Mouse (Mus musculus) adrenal gland, postnatal 4 days (tissue): Measurements from ENCODE around the gene Slc45a1. TPM values are rescaled to one million over a fixed set of nuclear protein-coding genes. Genes with fewer than 3 reads are reported as not detected.

Experiments used
- DNase-seq, 2 experiments: peaks; one replicate each; pipeline ENCODE4 v3.0.0; 2021 to 2022; ENCODE audit warnings: low spot score in 2 of 2, mixed read lengths in 2 of 2
- long read RNA-seq, 2 experiments: library from polyadenylated mRNA; stranded (forward); transcript quantifications; one replicate each; pipeline ENCODE4 v2.0.0; 2021
- total RNA-seq, 2 experiments: library from RNA; stranded (reverse); gene quantifications; 2 replicates each; pipeline ENCODE4 v1.2.3; 2021

Gene Slc45a1
- 1 to 10 TPM; 1.5 to 1.7 TPM for total RNA-seq
- long read RNA-seq, experiment 1, partial matches to known transcripts = 1 of 1 reads
- long read RNA-seq, experiment 1, other reads (novel, unspliced or antisense) = 0 of 1 reads
- long read RNA-seq, experiment 2, partial matches to known transcripts = 0 of 6 reads
- long read RNA-seq, experiment 2, other reads (novel, unspliced or antisense) = 2 of 6 reads

DNA sequence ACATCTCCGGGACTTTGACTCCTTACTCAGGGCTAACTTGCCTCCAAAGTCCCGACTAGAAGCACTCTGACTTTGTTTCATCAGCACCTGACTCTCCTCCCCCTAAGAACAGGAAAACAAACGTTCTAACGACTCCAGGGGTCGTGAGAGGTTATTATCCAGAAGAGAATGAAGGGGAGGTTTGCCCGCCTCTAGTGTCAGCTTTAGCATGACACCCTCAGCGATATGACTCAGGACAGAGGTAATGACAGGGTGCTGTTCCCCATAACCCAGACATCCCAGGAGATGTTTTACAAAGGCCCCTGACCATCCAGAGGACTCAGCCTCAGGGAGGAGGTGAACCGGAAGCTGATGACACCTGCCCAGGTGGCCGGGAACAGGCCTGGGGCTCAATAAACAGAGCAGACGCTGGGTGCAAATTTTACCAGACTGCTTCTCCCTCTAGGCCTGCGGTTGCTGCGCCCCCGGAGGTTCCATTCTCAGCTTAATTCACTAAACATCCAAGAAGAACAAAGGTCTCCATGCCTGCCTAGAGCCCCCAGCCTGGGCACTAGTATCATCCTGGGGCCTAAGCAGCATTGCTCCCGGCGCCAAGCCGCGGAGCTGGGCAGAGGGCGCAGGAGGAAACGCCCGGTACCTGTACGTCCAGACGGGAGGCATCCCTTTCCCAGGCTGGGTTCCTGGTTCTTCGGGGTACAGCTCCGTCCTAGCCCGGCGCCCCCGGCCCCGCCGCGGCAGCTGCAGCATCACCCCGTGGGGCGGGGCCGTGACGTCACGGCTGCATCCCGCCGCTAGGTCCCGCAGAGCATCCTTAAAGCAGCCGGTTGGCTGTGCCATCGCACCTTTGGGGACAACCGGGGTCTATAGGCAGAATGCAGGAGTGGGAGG lies at the start of gene Slc45a1:
Gene Slc45a1, minus strand, starts transcription at position 785 of the 888 bp plus-strand sequence.
- DNase-seq = no peak

DNA sequence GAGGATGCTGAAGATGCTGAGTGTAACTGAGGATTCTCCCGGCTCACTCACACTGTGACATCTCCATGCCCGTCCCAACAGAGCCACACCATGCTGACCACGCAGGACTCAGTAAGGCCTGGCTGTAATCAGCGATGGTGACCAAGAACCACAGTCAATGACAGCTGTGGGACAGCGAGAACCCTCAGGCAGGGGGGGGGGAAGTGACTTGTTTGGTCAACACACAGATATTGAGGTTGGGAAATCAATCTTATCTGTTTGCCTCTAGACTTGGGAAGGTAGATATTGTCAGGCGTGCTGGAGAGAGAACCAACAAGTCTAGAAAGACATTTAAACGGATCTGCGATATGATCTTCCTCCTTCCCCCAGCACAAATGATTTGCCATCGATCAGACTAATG lies 48.9 kb upstream of the Slc45a1 start:
- DNase-seq = no peak

DNA sequence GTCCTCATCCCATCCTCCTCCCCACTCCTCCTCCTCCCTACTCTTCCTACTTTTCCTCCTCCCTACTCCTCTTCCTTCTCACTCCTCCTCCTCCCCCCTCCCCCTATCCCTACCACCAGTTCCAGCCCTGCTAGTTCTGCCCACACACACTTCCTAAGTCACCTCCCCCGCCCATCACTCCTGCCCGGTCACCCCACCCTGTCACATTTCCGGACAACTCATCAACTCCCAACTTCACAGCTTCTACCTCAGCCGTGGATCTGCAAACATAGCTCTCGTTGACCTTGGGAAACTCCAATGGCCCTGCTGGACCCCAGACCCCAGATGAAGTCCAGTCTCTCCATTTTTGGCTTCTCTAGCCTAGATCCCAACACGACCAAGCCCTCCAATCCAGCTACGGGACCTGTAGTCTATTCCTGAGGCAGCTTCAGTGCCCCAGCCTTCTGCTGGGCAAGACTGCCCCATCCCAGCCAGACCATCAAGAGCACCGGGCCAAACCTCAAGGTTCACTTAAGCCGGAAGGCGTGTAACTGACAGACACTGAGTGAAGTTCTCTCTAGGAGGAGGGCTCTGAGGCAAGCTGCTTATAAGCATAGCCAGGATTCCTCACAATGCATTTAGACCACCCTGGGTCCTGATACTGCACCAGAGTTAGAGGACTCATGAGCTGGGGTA lies 42.6 kb upstream of the Slc45a1 start:
- DNase-seq = no peak

DNA sequence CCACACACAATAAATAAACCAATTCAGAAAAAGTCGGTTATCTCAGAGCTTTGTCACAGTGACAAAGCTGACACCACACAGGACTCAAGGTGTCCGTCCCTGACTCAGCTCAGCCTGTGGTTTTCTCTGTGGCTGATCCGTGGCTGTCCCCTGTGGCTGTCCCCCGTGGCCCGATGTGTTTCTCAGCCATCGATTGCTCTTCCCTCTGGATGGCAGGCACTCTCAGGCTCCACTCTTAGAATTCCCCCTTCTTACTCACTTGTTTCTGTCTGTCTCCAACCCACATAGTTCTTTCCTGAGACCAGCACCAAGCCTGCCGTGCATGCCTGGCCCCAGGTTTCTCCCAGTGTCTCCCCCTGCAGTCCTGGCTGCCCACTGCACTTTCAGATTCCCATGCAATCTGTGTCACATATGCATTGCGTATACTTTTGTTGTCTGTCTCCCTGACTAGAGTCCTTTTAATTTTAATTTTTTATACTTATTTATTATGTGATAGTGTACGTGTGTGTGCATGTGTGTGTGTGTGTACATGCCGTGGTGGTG lies 41.0 kb upstream of the Slc45a1 start:
- DNase-seq = no peak

DNA sequence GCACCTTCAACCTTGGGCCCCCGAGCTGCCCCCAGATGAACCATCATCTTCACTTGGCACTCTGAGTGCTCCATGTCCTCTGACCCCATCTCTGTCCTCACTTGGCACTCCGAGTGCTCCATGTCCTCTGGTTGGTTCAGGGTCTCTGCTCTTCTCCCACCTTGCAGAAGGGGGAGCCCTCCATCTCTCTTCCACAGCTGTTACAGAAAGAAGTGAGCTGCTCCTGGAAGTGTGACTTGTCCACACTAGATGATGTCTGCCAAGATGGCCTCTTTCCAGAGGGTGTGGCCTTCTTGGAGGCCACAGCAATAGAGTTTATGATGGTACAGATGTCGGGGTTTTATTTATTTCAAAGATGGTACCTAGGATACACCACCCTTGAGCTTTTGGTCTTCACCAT lies 38.8 kb upstream of the Slc45a1 start:
- no peak for DNase-seq

DNA sequence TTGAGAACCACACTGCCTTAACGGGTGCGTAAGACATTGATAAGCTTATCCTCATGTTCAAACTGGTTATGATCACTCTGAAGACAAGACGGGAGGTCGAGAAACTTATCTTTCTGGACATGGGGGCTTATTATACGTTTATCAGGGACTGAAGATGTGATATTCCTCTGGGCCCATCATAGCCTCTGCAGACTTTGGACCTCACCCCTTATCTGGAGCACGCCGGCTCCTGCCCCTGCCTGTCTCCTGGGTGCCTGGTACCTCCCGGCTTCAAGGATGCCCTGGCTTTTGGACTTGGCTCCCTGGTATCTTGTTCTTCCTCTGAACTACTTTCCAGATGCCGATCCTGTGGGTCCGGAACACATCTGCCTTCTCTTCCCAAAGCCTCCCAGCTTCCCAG lies 37.6 kb upstream of the Slc45a1 start:
- no peak for DNase-seq

DNA sequence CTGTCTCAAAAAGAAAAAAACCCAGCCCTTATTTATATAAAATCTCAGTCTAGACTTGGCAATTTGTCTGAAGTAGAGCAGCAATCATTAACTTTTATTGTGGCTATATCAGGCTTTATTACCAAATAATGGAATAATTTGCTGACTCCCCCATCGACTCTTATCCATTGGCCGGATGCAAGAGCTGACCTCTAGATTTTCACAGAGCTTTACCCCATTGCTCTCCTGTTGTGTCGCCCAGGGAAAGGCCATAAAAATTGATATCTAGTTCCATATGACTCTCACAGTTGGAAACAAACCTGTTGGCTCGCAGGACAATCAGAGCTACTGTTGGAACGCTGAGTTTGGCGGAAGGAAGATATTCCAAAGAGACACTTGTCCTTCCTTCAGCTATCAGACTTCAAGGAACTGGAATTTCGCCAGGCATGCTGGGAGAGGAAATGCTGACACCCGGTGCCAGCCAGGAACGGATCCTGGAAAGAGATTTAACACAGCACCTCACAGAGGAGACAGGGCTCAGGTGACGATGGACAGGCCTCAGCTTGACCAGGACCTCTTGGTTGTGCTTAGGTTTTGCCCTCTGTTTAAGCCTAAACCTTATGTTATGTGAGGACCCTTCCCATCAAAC lies 35.3 kb upstream of the Slc45a1 start:
- no peak for DNase-seq

DNA sequence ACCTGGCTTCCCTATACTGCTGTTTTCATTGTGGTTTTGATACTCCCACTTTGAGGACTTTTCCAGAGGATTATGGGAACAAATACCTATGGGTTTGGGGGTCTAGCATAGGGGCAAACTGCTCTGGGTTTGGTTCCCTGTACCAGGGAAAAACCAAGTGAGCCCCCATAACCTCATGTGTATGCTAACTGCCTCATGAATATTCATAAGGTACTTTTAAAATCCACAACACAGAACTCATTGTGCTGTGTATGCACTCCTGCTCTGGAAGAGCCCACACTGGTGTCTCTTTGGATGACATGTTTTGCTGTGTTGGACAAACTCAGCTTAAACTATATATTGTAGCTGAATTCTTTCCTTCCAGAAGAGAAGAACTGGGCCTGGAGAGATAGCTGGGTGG lies 34.6 kb upstream of the Slc45a1 start:
- no peak for DNase-seq

DNA sequence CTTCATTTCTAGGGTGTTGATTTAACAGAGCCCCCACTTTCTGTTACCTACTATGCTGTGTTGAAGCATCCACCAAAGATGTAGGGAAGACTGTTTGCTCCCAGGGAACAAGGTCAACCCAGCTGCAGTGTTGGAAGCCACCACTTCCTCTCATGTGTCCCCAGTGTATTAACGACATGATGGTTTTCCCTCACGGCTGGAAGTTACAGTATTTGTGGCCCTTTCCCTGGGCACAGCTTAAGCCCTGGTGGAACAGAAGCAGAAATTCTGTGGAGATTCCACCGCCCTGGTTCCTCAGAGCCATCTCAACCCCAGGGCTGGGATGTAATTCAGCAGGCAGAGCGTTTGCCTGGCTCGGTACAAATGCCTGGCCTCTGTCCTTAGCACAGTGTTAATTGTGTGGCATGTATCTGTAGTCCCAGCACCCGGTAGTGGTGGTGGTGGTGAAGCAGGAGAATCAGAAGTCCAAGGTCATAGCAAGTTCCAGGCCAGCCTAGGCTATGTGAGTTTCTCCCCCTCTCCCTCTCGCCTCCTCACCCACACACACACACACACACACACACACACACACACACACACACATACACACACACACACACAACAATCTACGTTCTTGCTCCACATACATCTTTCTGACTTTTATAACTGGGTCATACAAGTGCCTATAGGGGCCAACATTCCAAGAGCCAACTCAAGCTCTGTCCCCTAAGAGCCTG lies 34.0 kb upstream of the Slc45a1 start:
- DNase-seq = no peak

DNA sequence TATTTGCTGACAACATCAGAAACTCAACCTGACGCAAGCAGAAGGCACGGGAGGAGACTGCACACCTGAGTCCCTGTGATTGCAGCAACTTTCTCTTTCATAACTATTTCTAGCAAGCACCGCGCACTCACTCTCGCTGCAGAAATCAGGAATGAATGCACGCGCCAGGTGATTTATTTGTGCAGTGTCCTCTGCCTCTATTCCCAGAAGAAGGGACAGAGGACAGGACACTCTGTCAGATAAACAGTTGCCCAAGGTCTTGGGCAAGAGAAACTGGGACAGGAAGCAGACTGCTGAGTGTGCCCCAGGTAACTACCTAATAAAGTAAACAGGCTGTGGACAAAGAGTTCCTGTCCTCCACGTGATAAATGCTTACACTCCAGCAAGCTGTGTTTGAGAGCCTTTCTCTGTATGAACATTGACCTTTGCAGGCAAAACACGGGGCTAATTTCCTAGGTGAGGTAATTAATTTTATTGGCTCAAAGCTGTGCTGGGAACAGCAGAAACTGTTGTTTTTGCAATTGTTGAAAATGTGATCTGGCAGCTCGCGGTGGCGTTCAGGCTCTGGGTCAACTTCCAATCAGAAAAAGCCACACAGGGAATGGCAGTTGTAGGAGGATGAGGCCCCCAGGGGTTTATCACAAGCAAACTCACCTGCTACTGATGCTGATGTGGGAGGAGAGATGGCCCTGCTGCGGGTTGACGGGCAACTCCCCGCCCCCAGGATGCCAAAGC lies 33.2 kb upstream of the Slc45a1 start:
- DNase-seq = no peak

DNA sequence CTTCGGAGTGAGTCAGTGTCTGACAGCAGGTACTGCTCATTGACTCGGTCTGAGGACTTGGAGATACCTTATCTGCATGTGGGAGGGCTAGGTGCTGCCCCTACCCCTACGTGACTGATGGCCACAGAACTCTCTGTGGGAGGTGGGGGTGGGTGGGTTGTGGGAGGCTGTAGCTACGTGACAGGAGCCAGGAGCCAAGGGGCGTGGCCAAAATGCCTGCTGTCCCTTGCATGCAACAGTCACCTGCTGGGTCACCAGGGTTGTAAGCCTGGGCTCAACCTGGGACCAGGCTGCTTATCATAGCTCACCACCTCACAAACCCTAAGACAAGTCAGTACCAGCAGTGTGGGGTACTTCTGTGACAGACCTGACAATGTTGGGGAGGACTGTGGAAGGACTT lies 28.4 kb upstream of the Slc45a1 start:
- no peak for DNase-seq

DNA sequence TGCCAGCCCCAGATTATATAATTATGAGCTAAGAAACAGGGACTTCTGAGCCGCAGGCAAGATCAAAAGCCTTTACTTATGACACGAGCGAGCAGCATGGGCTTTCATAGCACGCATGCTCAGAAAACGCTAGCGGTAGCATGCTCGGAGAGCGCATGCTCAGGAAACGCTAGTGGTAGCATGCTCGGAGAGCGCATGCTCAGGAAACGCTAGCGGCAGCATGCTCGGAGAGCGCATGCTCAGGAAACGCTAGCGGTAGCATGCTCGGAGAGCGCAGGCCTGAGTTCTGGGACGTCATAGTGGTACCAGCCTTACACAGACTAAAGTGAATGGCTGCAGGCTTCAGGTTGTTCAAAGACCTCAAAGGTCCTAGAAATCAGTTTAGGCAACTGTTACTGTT lies 26.8 kb upstream of the Slc45a1 start:
- no peak for DNase-seq

DNA sequence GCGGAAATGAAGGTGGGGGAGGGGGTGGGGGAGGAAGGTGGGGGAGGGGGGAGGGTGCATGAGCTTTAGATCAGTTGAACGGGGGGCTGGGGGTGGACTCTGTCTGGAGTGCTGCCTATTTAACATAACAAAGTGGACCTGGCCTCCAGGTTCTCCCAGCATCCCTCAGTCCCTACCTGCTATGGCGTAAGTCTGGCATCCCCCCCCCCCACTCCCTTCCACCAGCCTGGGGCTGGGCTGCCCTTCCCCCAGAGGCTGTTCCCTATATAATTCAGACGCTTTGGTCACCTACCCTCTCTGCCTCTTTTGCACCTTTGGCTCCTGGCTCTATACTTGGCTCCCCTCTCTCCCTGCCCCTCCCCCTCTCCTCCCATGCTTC lies 25.9 kb upstream of the Slc45a1 start:
- no peak for DNase-seq

DNA sequence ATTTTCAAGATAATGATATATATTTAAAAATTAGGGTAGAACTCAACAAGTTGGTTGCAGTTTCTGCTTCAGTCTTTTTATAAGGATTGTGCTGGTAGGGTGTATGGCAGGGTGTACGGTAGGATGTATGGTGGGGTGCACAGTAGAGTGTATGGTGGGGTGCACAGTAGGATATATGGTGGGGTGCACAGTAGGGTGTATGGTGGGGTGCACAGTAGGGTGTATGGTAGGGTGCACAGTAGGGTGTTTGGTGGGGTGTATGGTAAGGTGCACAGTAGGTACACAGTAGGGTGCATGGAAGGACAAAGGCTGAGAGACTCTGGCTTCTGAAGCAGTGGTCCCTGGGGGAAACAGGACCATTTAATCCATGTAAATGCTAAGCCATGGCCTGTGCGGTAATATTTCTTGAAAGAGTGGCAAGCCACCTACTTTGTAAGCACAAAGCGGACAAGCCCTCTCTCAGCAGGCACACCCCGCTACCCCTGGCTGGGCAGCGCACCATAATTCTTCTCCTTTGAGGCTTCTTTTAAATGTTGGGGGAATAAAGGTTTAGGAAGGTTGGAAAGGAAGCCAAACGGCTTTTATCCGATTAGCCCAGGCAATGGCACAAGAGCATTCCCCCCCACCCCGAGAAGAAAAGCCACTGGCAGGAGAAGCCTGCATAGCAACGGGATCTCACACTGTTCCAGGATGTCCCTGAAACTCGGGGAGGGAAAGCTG lies 25.3 kb upstream of the Slc45a1 start:
- DNase-seq = no peak

DNA sequence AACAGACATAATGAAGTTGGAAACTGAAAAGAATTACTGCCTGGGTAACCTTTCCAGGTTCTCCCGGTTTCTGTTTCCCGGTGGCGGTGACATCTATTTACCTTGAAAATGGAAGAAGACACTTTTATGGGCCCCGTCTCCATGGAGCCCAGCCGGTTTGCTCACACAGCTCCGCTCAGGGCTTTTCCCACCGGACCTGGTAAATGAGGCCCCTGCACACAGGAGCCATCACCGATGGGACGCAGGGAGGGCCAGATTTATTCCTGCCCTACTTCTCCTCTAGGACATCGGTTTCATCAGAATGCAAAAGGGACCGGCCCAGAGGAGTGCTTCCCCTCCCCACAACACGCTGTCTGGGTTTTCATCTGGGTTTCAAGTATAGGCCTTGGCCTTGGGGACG lies 24.1 kb upstream of the Slc45a1 start:
- DNase-seq = no peak

DNA sequence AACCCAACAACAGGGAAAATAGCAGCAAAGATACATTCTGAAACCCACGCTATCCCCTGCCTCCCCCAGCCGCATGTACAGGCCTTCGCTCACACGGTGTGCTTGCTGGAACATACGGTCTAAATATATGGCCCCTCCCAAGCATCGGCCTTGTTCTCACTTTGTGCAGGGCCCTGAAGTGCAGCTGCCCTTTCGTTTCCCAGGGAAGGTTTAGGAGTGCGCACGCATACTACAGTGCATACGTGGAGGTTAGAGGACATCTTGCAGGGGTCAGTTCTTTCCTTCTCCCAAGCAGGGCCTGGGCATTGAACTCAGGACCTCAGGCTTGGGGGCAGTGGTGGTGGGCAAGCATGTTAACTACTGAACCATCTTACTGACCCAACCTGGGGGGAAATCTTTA lies 23.3 kb upstream of the Slc45a1 start:
- DNase-seq = no peak

DNA sequence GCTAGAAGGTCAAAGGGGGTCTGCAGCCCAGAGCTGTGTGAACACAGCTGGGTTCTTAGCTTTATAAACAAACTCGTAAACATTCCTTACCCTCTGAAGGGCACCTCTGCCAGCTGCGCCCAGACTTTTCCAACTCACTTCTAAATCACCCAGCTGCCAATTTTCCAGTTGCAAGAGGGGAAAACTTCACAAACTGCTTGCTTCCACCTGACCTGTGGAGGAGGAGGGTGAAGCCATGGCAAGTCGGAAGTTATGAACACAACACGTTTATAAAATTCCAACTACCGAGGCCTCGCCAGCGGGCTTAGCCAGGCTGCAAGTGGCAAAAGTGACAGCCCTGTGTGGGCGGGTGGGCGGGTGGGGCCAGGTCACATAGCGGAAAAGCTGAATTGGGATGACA lies 13.8 kb upstream of the Slc45a1 start:
- no peak for DNase-seq

DNA sequence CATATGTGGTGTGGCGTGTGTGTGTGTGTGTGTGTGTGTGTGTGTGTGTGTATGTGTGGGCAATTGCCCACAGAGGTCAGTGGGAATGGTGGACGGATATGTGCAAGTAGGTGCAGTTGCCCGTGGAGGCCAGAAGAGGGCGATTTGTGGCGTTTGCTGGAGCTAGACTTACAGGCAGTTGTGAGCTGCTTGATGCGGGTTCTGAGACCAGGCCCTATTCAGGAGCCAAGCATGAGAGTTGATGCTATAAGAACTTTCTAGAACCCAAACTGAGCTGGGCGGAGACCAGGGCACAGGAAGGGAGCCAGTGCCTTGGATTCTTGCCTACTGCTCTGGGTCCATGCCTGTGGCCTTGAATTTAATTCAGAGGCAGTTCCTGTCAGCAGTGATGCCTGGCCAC lies 12.8 kb upstream of the Slc45a1 start:
- no peak for DNase-seq

DNA sequence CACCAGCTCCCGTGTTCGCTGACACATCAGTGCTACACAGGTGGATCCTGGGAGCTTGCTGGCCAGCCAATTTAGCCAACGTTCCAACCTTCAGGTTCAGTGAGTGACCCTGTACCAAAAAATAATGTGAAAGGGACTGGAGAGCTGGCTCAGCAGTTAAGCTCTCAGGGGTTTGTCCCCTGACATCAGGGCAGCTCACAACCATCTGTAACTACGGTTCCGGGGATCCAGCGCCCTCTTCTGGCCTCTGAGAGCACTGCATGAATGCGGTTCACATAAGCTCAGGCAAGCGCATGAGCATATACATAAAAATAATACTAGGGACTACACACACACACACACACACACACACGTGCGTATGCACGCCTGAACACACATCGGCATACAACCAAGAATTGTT lies 11.2 kb upstream of the Slc45a1 start:
- DNase-seq = no peak

DNA sequence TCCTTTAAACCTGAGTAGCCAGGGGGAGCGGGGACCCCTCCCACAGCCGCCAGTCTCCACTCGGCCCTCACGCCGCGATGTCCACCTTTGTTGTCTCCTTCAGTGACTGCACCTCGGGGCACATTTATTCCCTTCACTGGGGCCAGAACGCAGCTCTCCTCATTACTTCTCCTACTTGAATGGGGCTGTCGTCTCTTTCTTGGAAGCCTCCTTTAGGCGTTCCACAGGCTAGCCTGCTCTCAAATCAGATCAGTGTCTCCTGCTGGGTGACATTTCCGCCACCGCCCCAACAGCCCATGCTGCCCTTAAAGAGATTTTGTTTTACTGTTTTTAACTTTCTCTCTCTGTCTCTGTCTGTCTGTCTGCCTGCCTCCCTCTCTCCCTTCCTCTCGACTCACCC lies 9.9 kb upstream of the Slc45a1 start:
- no peak for DNase-seq
